Mouse (Mus musculus) ovary, adult 18-20 months (tissue): ENCODE results near the gene Stpg2.
"Not testable (repeated sequence)": the region's sequence is repeated elsewhere in the genome, so short reads cannot be mapped to it uniquely, and the experiment has no call there.

Source experiments
- DNase-seq: peaks from one replicate; pipeline ENCODE4 v3.0.0; 2022; ENCODE audit warnings: low spot score, mixed read lengths

Stpg2 gene

GRCm38 (mm10) chr3:139419142-139419541 is 213.6 kb downstream of the Stpg2 start:
- no peak for DNase-seq

GRCm38 (mm10) chr3:139442170-139442569 is 236.7 kb downstream of the Stpg2 start:
- no peak for DNase-seq

GRCm38 (mm10) chr3:139495939-139496338 is 290.4 kb downstream of the Stpg2 start:
- no peak for DNase-seq

GRCm38 (mm10) chr3:139502216-139502615 is 296.7 kb downstream of the Stpg2 start:
- DNase-seq = no peak

- no peak for DNase-seq
Observed at GRCm38 (mm10) chr3:139509275-139509985, 303.9 kb downstream of the Stpg2 start.

GRCm38 (mm10) chr3:139578496-139578895 is 373.0 kb downstream of the Stpg2 start:
- DNase-seq = no peak

- DNase-seq = no peak
Observed at GRCm38 (mm10) chr3:139581298-139581697, 375.8 kb downstream of the Stpg2 start.

GRCm38 (mm10) chr3:139599508-139599907 is 394.0 kb downstream of the Stpg2 start:
- DNase-seq = no peak

GRCm38 (mm10) chr3:139608267-139608666 is 402.8 kb downstream of the Stpg2 start:
- not testable (repeated sequence) for DNase-seq

- DNase-seq = no peak
Observed at GRCm38 (mm10) chr3:139614641-139615040, 409.1 kb downstream of the Stpg2 start.

GRCm38 (mm10) chr3:139615791-139616190 is 410.3 kb downstream of the Stpg2 start:
- no peak for DNase-seq

- no peak for DNase-seq
Observed at GRCm38 (mm10) chr3:139637887-139638286, 432.4 kb downstream of the Stpg2 start.

- no peak for DNase-seq
Observed at GRCm38 (mm10) chr3:139651505-139651904, 446.0 kb downstream of the Stpg2 start.

GRCm38 (mm10) chr3:139659416-139659815 is 453.9 kb downstream of the Stpg2 start:
- no peak for DNase-seq

- DNase-seq = no peak
Observed at GRCm38 (mm10) chr3:139662241-139662640, 456.7 kb downstream of the Stpg2 start.

GRCm38 (mm10) chr3:139663712-139664245 is 458.3 kb downstream of the Stpg2 start:
- DNase-seq = no peak

- no peak for DNase-seq
Observed at GRCm38 (mm10) chr3:139665047-139665446, 459.6 kb downstream of the Stpg2 start.

- DNase-seq = no peak
Observed at GRCm38 (mm10) chr3:139676192-139676591, 470.7 kb downstream of the Stpg2 start.

- no peak for DNase-seq
Observed at GRCm38 (mm10) chr3:139676723-139677122, 471.2 kb downstream of the Stpg2 start.

GRCm38 (mm10) chr3:139704238-139704637 is 498.7 kb downstream of the Stpg2 start:
- DNase-seq = not testable (repeated sequence)

- not testable (repeated sequence) for DNase-seq
Observed at GRCm38 (mm10) chr3:139707396-139707795, 501.9 kb downstream of the Stpg2 start.

GRCm38 (mm10) chr3:139709794-139710193 is 504.3 kb downstream of the Stpg2 start:
- DNase-seq = no peak

- DNase-seq = no peak
Observed at GRCm38 (mm10) chr3:139728751-139729150, 523.3 kb downstream of the Stpg2 start.

GRCm38 (mm10) chr3:139729248-139729647 is 523.8 kb downstream of the Stpg2 start:
- DNase-seq = no peak
